Mouse (Mus musculus): ENCODE data around the gene Gm37240. TPM values are rescaled to one million over a fixed set of nuclear protein-coding genes. Genes with fewer than 3 reads are reported as not detected.
A peak's percentile ranks its signal among the peaks of the same experiment; 100 is the strongest.

Gene Gm37240
- polyA plus RNA-seq, 1 experiment from 2014 or later, result 12.7 TPM

DNA sequence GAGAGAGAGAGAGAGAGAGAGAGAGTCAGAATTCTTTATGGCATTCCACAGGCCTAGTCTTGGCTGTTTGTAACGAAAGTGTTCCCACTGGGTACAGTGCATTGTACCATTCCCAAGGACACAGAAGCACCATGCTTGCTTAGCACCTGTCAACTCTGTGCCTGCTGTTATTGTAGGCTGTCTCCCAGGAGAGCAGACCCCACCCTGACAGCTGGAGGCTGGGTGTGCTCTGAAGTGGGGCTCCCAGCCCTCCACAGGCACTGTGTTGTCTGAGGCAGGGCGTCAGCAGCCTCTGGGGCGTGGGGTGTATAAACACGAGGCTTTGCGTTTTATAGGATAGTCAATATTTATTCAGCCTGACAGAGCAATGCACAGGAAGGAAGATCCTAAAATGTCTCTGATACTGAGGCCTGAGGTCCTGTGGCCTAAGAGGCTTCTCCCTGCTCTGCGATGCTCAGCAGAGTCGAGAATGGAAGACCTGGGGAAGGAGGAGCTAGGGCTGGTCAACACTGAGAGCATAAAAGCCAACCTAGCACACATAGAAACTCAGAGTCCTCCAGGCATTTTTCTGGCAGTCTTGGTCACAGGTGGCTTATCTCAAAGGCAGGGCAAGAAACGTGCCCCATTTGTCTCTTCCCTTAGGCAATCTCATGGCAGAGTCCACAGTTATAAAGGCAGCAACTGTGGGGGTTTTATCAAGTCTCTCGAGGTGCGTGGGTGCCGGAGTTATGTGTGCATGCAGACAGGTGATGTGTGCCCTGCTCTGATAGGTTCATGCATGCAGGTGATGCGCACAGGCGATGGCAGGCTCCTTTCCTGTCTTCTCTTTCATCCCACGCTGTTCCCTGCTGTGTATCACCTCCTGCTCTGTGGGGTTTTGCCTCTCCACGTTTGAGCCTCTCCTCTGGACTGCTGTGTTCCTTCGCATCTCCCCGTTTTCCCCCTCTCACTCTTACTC, 677.2 kb downstream of the Gm37240 start:
- Histone ChIP-seq H3K9ac (no peak overlapping the region), H3K27me3 (no peaks in the 10 kb centered on the region), H3K4me3 (no peak overlapping the region), H3K9me3 (replicated peaks) (no peaks in the 10 kb centered on the region), H3K4me1 (replicated peaks) (peaks cover 28% of the 10 kb centered on the region), H3K27ac (no peak overlapping the region), H3K36me3 (no peaks in the 10 kb centered on the region), H3K4me2 (no peak overlapping the region)
- ATAC-seq (replicated peaks; ENCODE audit: insufficient number of reproducible peaks, insufficient read depth, low FRiP score, low read depth), result no peak
- WGBS, result 64% methylated on average over 17 of the region's 17 CpGs

DNA sequence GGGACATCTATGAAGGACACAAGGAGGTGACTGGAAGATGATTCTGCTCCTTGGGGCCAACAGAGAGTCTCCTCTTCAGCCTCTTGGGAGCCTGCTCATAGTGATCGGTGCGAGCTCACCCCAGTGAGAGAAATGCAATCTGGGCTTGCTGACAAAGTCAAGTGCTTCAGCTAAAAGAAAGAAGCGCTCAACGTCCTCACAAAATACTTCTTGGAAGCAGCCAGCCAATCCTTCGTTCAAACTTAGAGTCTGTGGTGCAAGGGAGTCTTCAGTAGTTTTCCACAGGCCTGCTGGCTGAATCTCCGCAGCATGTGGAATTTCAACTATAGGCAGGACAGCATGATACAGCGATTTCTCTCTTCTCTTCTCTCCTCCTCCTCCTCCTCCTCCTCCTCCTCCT, 680.8 kb downstream of the Gm37240 start:
- WGBS, result 59% methylated on average over 7 of the region's 7 CpGs

DNA sequence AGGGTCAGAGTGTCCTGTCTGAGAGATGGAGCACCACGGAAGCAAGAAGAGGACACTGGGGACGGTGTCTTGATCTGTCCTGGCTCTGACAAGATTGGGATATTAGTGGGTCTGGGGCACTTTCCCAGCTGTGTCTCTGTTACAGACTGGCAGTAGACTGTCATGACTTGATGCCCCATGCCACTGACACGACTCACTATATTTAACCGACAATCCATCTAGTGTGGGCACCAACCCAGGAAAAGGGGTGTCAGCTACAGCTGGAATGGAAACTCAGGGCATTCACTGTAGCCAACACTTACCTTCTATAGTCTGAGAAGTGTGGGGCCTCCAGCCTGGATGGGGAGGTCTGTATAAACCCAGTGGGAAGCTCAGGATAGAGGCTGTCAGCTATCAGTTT, 681.4 kb downstream of the Gm37240 start:
- Histone ChIP-seq H3K9ac (no peak overlapping the region), H3K27me3 (no peaks in the 10 kb centered on the region), H3K9me3 (replicated peaks) (no peaks in the 10 kb centered on the region), H3K4me3 (no peak overlapping the region), H3K4me1 (replicated peaks) (no peaks in the 10 kb centered on the region; the same call in 1 of the 2 replicates), H3K27ac (no peak overlapping the region), H3K36me3 (no peaks in the 10 kb centered on the region), H3K4me2 (no peak overlapping the region)
- ATAC-seq (replicated peaks; ENCODE audit: insufficient number of reproducible peaks, insufficient read depth, low FRiP score, low read depth), result no peak
- WGBS, result 76% methylated on average over 4 of the region's 4 CpGs

More for the DNA sequence above, 680.8 kb downstream of the Gm37240 start:
- Histone ChIP-seq H3K4me2 (no peak overlapping the region), H3K9me3 (replicated peaks) (no peaks in the 10 kb centered on the region), H3K27me3 (no peaks in the 10 kb centered on the region), H3K4me1 (replicated peaks) (no peaks in the 10 kb centered on the region; the same call in 1 of the 2 replicates), H3K36me3 (no peaks in the 10 kb centered on the region), H3K27ac (no peak overlapping the region), H3K9ac (no peak overlapping the region), H3K4me3 (no peak overlapping the region)
- ATAC-seq (replicated peaks; ENCODE audit: insufficient number of reproducible peaks, insufficient read depth, low FRiP score, low read depth), result no peak

DNA sequence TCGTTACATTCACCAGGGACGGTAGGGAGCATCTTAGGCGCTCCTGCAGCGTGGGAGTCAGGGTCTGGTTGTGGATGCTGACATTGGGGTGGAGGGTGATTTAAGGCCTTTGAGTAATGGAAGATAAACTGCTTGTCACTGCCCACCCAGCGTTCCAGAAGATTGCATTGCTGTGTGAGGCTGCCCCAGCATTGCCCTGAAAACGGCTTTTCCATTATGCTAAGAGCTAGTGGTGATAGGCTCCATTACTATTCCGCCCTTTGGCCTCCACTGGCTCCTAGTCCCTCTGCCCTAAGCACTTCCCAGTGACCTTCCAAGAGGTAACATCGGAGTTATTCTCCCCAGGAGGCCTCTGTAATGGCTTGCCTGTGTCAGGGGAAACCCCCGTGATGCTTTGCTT, 683.7 kb downstream of the Gm37240 start:
- Histone ChIP-seq H3K27me3 (no peaks in the 10 kb centered on the region), H3K9me3 (replicated peaks) (no peaks in the 10 kb centered on the region), H3K36me3 (no peaks in the 10 kb centered on the region), H3K27ac (no peak overlapping the region), H3K9ac (no peak overlapping the region), H3K4me3 (no peak overlapping the region), H3K4me2 (no peak overlapping the region), H3K4me1 (replicated peaks) (no peaks in the 10 kb centered on the region)
- WGBS, result 65% methylated on average over 9 of the region's 9 CpGs
- no peak for ATAC-seq (replicated peaks; ENCODE audit: insufficient number of reproducible peaks, insufficient read depth, low FRiP score, low read depth)

DNA sequence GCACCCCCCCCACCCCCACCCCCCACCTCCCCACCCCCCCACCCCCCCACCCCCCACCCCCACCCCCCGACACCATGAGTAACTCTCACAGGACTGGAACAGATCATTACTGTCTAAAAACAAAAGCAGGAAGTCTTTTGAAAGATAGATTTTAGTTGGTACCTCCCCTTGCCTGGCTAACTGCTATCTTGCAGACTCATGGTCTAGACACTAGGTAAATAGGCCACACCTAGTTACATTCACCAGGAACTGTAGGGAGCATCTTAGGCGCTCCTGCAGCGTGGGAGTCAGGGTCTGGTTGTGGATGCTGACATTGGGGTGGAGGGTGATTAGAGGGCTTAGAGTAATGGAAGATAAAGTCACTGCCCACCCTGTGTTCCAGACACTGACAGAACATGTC, 684.6 kb downstream of the Gm37240 start:
- no peak overlapping the region for H3K9ac ChIP-seq
- H3K27ac ChIP-seq, result no peak overlapping the region
- no peaks in the 10 kb centered on the region for H3K36me3 ChIP-seq
- ATAC-seq (replicated peaks; ENCODE audit: insufficient number of reproducible peaks, insufficient read depth, low FRiP score, low read depth), result no peak
- H3K4me1 ChIP-seq (replicated peaks), result no peaks in the 10 kb centered on the region
- H3K27me3 ChIP-seq, result no peaks in the 10 kb centered on the region
- no peak overlapping the region for H3K4me3 ChIP-seq
- WGBS, result 48% methylated on average over 3 of the region's 3 CpGs
- H3K9me3 ChIP-seq (replicated peaks), result no peaks in the 10 kb centered on the region
- no peak overlapping the region for H3K4me2 ChIP-seq

DNA sequence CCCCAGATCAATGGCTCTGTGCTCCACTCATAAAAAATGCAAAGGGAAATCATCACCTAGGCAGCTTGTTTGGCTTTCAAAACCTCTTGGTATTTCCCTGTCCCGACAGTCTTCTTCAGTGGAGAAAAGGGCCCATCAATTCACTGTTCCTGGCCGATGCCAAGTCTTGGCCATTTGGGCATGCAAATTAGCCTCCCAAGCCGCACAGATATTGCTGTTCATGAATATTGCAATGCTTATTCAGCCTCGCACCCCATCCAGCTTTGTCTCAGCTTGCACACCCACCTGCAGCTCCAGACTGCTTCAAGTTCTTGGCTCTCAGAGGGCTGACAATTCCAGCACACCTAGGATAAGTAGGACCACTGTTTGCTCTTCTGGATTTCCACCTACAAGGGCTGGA, 685.5 kb downstream of the Gm37240 start:
- no peaks in the 10 kb centered on the region for H3K36me3 ChIP-seq
- H3K4me2 ChIP-seq, result no peak overlapping the region
- H3K4me3 ChIP-seq, result no peak overlapping the region
- no peak overlapping the region for H3K27ac ChIP-seq
- no peaks in the 10 kb centered on the region for H3K9me3 ChIP-seq (replicated peaks)
- H3K4me1 ChIP-seq (replicated peaks), result no peaks in the 10 kb centered on the region
- no peaks in the 10 kb centered on the region for H3K27me3 ChIP-seq
- no peak for ATAC-seq (replicated peaks; ENCODE audit: insufficient number of reproducible peaks, insufficient read depth, low FRiP score, low read depth)
- WGBS, result 89% methylated on average over 4 of the region's 4 CpGs
- no peak overlapping the region for H3K9ac ChIP-seq

DNA sequence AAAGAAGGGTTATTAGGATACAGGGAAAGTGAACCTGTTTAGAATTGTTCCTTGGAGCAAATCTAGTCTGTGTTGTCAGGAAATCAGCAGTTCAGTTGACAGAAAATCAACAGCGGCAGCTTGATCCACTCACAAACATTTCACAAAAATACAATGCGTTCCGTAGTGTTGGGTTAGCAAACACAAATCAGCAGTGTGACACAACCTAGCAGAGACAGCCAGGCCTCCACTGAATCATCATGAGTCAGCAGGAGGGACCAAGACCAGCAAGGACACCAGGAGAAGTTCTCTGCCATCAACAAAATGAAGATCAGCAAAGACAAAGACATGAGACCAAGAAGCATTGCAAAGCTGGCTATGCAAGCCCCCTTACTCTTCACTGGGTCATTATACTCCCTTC, 688.8 kb downstream of the Gm37240 start:
- 87% methylated on average over 3 of the region's 3 CpGs for WGBS
- Histone ChIP-seq H3K27ac (no peak overlapping the region), H3K27me3 (no peaks in the 10 kb centered on the region), H3K9me3 (replicated peaks) (no peaks in the 10 kb centered on the region), H3K4me3 (no peak overlapping the region), H3K4me1 (replicated peaks) (no peaks in the 10 kb centered on the region), H3K4me2 (no peak overlapping the region), H3K9ac (no peak overlapping the region), H3K36me3 (no peaks in the 10 kb centered on the region)
- ATAC-seq (replicated peaks; ENCODE audit: insufficient number of reproducible peaks, insufficient read depth, low FRiP score, low read depth), result no peak

DNA sequence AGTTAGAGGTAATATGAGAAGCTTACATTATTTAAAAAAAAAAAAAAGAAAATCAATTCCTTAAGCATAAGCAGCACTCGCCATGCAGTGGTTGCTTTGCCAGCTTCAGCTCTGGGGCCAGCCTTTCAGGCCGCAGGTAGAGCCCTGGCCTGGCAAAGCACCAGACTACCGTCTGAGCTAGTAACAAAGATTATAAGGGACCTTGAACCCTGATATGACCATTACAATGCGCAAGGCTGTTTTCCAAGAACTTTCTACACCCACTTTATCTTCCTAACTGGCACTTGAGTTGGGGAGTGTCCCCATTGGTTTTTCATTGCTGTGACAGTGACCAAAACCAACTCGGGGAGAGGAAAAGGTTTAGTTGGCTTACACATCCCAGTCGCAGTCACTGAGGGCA, 690.2 kb downstream of the Gm37240 start:
- Histone ChIP-seq H3K27ac (no peak overlapping the region), H3K9ac (no peak overlapping the region), H3K9me3 (replicated peaks) (no peaks in the 10 kb centered on the region), H3K27me3 (no peaks in the 10 kb centered on the region), H3K4me2 (no peak overlapping the region), H3K36me3 (no peaks in the 10 kb centered on the region), H3K4me1 (replicated peaks) (no peaks in the 10 kb centered on the region), H3K4me3 (no peak overlapping the region)
- no peak for ATAC-seq (replicated peaks; ENCODE audit: insufficient number of reproducible peaks, insufficient read depth, low FRiP score, low read depth)
- 60% methylated on average over 6 of the region's 6 CpGs for WGBS

DNA sequence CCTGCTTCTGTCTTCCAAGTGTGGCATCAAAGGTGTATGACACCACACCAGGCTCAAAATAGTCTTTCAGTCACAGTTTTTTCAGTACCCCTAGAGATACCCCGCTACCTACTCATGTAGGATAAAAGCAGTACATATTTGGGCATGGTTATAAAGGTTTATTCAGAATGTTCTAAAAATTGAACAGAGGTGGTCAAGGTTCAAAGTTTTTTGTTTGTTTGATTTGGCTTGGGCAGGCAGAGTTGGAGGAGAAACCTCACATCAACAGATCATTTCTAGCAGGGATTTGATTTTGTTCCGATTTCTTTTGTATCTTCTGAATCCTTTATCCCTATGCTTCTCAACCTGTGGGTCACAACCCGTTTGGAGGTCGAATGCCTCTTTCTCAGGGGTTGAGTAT, 690.7 kb downstream of the Gm37240 start:
- Histone ChIP-seq H3K4me2 (no peak overlapping the region), H3K9me3 (replicated peaks) (no peaks in the 10 kb centered on the region), H3K9ac (no peak overlapping the region), H3K27ac (no peak overlapping the region), H3K4me1 (replicated peaks) (no peaks in the 10 kb centered on the region), H3K4me3 (no peak overlapping the region), H3K27me3 (no peaks in the 10 kb centered on the region), H3K36me3 (no peaks in the 10 kb centered on the region)
- ATAC-seq (replicated peaks; ENCODE audit: insufficient number of reproducible peaks, insufficient read depth, low FRiP score, low read depth), result no peak
- WGBS, result 84% methylated on average over 4 of the region's 4 CpGs

DNA sequence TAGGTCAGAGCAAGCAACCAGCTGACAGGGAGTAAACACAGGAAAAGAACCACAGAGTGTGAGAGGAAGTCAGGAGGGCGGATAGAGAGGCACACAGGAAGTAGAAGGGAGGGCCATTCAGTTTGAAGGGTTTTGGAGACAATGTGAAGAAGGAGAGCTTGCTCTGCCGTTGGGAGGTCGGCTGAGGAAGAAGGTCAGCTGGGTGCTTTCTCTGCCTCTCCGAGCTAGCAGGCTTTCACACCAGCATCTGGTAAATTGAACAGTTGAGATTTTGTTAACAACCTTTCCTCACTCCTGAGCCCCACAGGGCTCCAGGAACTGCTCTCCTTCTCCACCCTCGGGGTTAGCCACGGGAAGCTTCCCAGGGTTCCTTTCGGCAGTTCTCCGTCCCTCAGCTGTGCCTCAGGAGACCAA, 692.2 kb downstream of the Gm37240 start:
- no peak overlapping the region; the same call in 1 of the 2 replicates for H3K9ac ChIP-seq
- peak overlapping the region; percentile 42 for H3K4me3 ChIP-seq
- H3K27me3 ChIP-seq, result no peaks in the 10 kb centered on the region
- H3K36me3 ChIP-seq, result no peaks in the 10 kb centered on the region
- H3K4me2 ChIP-seq, result peak overlapping the region; percentile 36
- no peak for ATAC-seq (replicated peaks; ENCODE audit: insufficient number of reproducible peaks, insufficient read depth, low FRiP score, low read depth)
- H3K9me3 ChIP-seq (replicated peaks), result no peaks in the 10 kb centered on the region
- H3K4me1 ChIP-seq (replicated peaks), result no peaks in the 10 kb centered on the region
- 40% methylated on average over 8 of the region's 8 CpGs for WGBS
- H3K27ac ChIP-seq, result no peak overlapping the region

DNA sequence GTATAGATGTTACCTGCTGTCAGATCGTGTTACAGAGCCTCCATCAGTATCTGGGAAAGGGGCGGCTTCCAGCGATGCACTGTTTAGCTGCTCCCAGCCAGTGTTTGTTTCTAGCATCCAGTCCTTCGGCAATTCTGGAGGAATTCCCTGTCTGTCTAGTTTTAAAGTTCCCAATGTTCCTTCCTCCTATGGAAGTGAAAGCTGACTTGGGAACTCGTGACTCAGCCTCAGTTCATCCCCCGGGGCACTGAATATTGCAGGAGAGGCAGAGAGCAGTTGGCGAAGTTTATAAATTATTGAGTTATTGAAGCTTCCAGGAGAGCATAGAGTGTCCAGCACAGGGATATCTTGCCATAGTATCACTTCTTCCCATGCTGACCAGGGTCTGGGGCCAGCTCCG, 697.5 kb downstream of the Gm37240 start:
- Histone ChIP-seq H3K4me2 (no peak overlapping the region), H3K27ac (no peak overlapping the region), H3K9ac (no peak overlapping the region), H3K36me3 (no peaks in the 10 kb centered on the region), H3K4me3 (no peak overlapping the region), H3K27me3 (no peaks in the 10 kb centered on the region), H3K9me3 (replicated peaks) (no peaks in the 10 kb centered on the region), H3K4me1 (replicated peaks) (peaks cover 27% of the 10 kb centered on the region)
- 69% methylated on average over 8 of the region's 8 CpGs for WGBS
- no peak for ATAC-seq (replicated peaks; ENCODE audit: insufficient number of reproducible peaks, insufficient read depth, low FRiP score, low read depth)

DNA sequence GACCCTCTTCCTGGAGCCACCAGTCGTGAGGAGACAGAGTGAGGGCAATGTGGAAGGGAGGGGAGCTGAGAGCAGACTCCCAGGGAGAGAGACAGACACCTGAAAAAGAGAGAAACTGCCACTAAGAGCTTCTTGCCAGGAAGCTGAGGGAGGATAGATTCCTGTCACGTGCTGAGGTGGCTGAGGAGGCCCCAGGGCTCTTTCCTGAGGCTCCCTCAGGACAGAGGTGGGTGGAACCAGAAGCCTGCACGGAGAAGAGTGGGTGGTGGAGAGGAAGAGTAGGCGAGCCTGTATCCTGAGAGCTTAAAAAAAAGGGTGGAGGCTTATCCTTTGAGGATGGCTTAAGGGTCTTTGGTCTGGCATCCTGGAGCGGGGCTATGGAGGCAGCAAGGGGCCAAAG, 699.0 kb downstream of the Gm37240 start:
- Histone ChIP-seq H3K9ac (no peak overlapping the region), H3K4me3 (no peak overlapping the region), H3K4me1 (replicated peaks) (peaks cover 27% of the 10 kb centered on the region), H3K36me3 (no peaks in the 10 kb centered on the region), H3K9me3 (replicated peaks) (no peaks in the 10 kb centered on the region), H3K27ac (no peak overlapping the region), H3K4me2 (no peak overlapping the region), H3K27me3 (no peaks in the 10 kb centered on the region)
- ATAC-seq (replicated peaks; ENCODE audit: insufficient number of reproducible peaks, insufficient read depth, low FRiP score, low read depth), result no peak
- 47% methylated on average over 5 of the region's 5 CpGs for WGBS

All from heart, embryonic 15.5 days (tissue).